Mouse (Mus musculus) adrenal gland, postnatal 10 days (tissue): ENCODE measurements around the gene 0610030E20Rik. TPM values are rescaled to one million over a fixed set of nuclear protein-coding genes. Genes with fewer than 3 reads are reported as not detected.

Source experiments
- DNase-seq: peaks from one replicate; pipeline ENCODE4 v3.0.0; 2021; ENCODE audit warnings: mixed read lengths
- long read RNA-seq, 2 experiments: library from polyadenylated mRNA; stranded (forward); transcript quantifications; one replicate each; pipeline ENCODE4 v2.0.0; 2021
- total RNA-seq, 2 experiments: library from RNA; stranded (reverse); gene quantifications; 2 replicates each; pipeline ENCODE4 v1.2.3; 2021

Gene 0610030E20Rik
- total RNA-seq = 10 to 100 TPM; 26.6 to 29.5 TPM
- long read RNA-seq, experiment 1, full-length matches to known transcripts = 7 of 15 reads
- long read RNA-seq, experiment 1, partial matches to known transcripts = 2 of 15 reads
- long read RNA-seq, experiment 1, other reads (novel, unspliced or antisense) = 6 of 15 reads
- long read RNA-seq, experiment 2, full-length matches to known transcripts = 5 of 6 reads
- long read RNA-seq, experiment 2, partial matches to known transcripts = 0 of 6 reads
- long read RNA-seq, experiment 2, other reads (novel, unspliced or antisense) = 1 of 6 reads

GRCm38 (mm10) chr6:72347166-72347941, at the start of gene 0610030E20Rik:
Gene 0610030E20Rik, plus strand, starts transcription at chr6:72347317.
- peak; percentile 87 for DNase-seq

DNA sequence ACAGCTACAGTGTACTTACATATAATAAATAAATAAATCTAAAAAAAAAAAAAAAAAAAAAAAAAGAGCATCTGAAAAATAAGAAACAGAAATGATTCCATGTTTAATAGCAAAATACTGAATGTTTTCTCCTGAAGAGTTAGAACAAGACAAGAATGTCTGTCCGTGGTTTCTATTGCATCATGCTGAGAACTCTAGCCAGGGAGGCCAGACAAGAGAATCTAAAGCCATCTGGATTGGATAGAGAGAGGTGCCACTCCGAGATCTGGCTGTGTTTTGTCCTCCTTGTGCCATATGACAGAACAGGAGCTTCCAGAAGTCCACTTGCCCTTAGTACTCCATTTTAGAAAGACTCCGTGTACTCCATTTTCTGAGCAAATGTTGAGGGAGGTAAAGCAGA, 49.3 kb upstream of the 0610030E20Rik start:
- DNase-seq = no peak

DNA sequence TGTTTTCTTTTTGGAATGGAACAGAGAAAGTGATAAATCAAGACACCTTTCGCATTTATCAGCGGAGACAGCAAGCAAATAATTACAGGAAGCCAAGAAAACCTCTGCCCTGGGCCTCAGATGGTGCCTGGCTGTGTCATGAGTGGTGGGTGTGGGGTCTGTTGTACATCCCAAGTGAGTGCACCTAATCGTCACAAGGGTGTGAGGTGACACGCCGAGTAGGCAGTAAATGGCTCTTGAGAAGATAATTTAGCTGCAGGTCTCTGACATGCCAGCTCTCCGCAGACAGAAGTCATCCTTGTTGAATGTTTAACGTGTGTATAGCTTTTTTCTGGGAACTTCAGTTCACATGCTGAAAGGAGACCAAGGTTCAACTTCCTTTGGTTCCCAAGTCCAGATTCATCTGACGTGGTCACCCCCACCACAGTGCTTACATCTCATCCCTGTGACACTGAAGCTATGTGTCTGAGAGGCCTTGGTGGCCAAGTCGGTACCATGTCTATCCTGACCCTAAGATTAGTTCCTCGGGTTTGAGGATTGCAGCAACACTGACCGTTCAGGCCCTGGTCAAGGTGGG, 44.7 kb upstream of the 0610030E20Rik start:
- no peak for DNase-seq

- DNase-seq = peak; percentile 23
Observed at GRCm38 (mm10) chr6:72303510-72303909, 43.6 kb upstream of the 0610030E20Rik start.

- no peak for DNase-seq
Observed at GRCm38 (mm10) chr6:72312198-72312597, 34.9 kb upstream of the 0610030E20Rik start.

GRCm38 (mm10) chr6:72313124-72313867, 33.8 kb upstream of the 0610030E20Rik start:
- no peak for DNase-seq

DNA sequence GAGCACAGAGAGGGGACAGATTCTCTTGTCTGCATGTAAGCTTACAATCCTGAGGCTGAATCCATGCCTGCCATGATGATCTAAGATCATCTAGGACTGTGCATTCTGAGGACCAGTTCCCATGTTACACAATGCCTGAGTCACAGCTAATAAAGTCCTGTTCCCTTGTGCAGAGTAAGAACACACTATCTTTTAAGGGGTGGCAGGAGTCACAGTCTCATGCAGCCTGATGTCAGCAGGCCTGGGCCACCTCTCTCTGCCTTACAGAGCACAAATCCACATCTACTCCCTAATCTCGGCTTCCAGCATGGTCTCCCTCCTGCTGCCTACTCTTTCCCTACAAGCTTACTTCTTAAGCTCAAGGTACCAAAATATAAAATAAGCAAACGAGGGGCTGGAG, 31.7 kb upstream of the 0610030E20Rik start:
- DNase-seq = no peak

GRCm38 (mm10) chr6:72316044-72316443, 31.1 kb upstream of the 0610030E20Rik start:
- no peak for DNase-seq

DNA sequence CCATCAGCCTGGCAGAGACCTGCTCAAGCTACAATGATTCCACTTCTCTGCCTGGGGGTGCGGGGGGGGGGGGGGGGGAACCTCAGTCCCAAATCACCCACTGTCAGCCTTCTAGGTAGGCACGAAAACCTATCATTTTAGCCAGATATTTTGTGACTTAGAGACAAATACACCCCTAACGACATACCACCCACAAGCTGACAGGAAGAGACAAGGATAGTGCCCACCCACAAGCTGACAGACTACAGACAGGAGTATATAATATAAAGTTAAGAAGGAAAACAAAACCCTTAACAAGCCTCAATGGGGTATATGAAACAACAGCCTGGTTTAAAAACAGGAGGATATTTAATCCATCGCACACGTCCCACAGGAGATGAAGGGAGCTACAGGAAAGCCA, 28.7 kb upstream of the 0610030E20Rik start:
- DNase-seq = no peak

DNA sequence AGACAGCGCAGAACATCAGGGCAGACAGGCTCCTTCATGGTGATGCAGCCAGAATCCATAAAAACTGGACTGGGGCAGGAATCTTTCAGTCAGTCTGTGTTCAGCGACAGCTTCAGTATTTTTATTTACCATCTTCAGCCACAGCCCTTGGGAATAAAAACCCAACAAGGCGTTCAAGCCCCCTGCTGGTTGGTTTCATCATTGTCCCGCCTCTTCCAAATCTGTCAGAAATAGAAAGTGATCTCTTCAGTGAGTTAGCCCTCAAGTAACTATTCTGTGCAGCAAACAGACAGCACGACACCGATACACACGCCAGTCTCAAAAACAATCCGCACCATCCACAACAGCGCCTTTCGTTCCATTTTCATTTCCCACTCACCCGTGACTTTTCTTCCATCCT, 28.1 kb upstream of the 0610030E20Rik start:
- peak; percentile 63 for DNase-seq

- DNase-seq = no peak
Observed at GRCm38 (mm10) chr6:72322936-72323335, 24.2 kb upstream of the 0610030E20Rik start.

GRCm38 (mm10) chr6:72323786-72324508, 23.2 kb upstream of the 0610030E20Rik start:
- DNase-seq = no peak

DNA sequence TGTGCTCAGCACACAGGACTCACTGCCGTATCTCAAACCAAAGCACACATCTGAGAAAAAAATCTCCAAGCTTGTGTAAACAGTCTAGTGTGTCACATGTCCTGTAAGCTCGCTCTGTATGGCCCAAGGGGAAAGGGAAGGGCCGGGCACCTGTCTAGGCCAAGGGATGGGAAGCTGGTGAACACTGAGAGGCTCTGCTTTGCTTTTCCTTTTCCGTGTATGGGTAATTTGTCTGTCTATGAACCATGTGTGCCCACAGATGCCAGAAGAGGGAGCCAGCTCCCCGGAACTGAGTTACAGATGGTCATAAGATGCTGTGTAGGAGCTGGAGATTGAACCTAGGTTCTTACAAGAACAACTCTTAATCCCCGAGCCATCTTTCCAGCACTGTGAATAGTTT, 20.8 kb upstream of the 0610030E20Rik start:
- peak; percentile 52 for DNase-seq

GRCm38 (mm10) chr6:72329019-72329418, 18.1 kb upstream of the 0610030E20Rik start:
- DNase-seq = no peak

DNA sequence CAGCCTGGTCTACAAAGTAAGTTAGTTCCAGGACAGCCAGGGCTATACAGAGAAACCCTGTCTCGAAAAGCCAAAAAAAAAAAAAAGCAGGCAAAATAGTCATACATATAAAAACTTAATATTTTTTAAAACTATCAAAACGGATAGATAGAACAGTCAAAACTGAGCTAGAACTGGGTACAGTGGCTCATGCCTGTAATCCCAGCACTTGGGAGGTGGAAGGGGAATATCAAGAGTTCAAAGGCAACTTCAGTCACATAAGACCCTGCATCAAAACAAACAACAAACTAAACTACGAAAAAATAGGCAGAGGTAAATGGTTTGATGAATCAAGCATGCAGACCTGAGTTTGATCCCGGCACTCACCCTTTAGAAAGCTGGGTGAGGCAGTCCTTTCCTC, 17.0 kb upstream of the 0610030E20Rik start:
- DNase-seq = no peak

- DNase-seq = no peak
Observed at GRCm38 (mm10) chr6:72333111-72333510, 14.0 kb upstream of the 0610030E20Rik start.

DNA sequence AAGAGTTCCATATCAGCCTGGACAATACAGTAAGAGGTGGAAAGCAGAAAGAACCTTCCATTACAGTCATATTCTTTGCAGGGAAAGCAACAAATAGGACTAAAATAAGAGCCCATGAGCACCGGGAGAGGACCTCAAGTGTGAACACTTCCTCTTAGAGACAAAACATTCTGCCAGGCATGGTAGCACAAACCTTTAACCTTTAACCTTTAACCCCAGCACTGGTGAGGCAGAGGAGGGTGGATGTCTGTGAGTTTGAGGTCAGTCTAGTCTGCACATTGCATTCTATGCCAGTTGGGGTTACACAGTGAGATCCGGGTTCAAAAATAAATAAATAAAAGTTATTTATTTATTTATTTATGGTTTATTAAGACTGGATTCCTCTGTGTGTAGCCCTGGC, 6.6 kb upstream of the 0610030E20Rik start:
- DNase-seq = no peak

GRCm38 (mm10) chr6:72344396-72345073, 2.6 kb upstream of the 0610030E20Rik start:
- no peak for DNase-seq

DNA sequence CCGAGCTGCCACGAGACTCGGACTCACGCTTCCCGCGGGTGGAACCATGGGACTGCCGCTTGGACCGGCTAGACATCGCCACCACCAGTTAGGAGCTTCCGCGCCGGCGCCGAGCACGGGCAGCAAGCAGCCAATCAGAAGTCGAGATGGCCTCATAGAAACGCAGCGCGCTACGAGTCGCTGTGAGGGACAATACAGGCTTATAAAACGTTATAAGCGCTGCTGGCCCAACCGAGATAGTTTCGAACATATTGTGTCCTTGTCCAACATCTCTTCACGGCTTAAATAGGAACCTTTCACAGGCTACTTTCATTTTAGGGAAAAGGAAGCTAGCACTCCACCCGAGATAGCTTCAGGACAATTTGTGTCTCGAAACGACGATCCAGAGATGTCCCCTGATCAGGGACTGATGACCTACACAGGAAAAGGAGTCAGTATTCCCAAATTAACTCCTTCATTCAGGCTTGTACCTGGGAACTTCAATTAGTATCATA, 2.0 kb upstream of the 0610030E20Rik start, which contains the start of gene Usp39:
Usp39 (minus strand) TSS at position 111 of the 494 bp plus-strand sequence.
- peak; percentile 95 for DNase-seq

DNA sequence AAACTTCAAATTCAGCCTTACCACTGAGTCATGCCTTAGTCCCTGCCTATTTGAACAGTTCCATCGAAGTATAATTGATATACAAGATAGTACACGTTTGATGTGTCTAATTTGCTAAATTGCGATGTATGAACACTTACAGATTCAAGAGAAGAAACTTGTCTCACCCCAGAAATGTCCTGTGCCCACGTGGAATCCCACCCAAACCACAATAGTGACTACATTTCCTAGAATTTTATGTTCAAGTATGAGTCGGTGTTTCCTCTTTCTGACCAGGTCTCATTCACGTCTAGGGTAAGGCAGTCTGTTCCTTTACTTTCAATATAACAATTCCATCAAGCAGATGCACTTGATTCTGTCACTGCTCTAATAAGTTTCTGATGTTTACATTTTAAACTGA, 1.5 kb upstream of the 0610030E20Rik start:
- DNase-seq = no peak

DNA sequence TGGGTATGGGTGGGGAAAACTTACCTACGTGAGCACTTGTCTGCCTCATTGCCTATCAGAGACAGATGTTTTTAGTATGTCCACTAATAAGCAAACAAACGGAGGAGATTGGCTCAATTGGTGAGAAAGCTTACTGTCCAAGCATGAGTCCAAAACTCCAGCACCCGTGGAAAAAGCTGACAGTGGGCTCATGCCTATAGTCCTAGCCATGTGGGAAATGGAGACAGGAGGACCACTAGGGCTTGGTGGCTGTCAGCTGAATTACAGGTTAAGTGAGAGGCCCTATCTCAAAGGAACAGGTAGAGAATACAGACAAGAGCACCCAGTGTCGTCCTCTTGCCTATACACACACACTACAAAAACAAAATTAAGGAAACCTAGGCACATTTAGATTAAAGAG, 856 bp upstream of the 0610030E20Rik start:
- no peak for DNase-seq
